Mouse (Mus musculus): Measurements from ENCODE around the gene Amdhd2. TPM values are rescaled to one million over a fixed set of nuclear protein-coding genes. Genes with fewer than 3 reads are reported as not detected.
A peak's percentile ranks its signal among the peaks of the same experiment; 100 is the strongest.

Amdhd2 gene
- polyA plus RNA-seq, 1 experiment from 2014 or later = 33.3 TPM

- Histone ChIP-seq H3K27ac (ENCODE audit: low read depth) (no peak overlapping the region), H3K9ac (no peak overlapping the region), H3K27me3 (ENCODE audit: insufficient read depth, low read length) (no peaks in the 10 kb centered on the region), H3K4me3 (ENCODE audit: low read depth, low read length) (no peak overlapping the region), H3K4me1 (ENCODE audit: insufficient read depth) (no peaks in the 10 kb centered on the region), H3K9me3 (ENCODE audit: low read depth, low read length) (no peaks in the 10 kb centered on the region), H3K4me2 (no peak overlapping the region), H3K36me3 (ENCODE audit: insufficient read depth) (no peaks in the 10 kb centered on the region)
- WGBS = 55% methylated on average over 2 of the region's 2 CpGs
- ATAC-seq (ENCODE audit: insufficient read depth) (no peak), DNase-seq (no peak)
- no peak for TF ChIP-seq CTCF (IDR thresholded peaks at IDR 0.05; ENCODE audit: low read depth)
These were observed 31.8 kb upstream of the Amdhd2 start for GRCm38 (mm10) chr17:24195349-24195748.

DNA sequence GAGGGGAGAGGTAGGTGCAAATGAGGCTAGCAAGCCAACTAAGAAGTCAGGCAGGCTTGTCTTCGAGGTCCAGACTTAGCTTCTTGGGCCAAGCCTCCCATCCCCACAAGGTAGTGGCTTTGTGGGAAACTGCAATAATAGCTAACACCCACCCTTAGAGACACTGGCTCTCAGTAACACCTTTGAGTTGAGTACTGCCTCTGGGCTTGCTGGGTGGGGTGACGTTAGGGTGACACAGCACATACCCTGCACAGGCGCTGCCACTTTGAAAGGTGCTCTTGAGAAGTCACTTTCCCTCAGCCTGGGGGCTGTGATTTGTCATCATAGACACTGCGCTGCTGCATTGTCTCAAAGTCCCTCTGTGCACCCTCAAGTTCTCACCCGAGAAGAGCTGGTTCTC, 30.2 kb upstream of the Amdhd2 start:
- H3K4me1 ChIP-seq (ENCODE audit: insufficient read depth) = no peaks in the 10 kb centered on the region
- H3K4me3 ChIP-seq (ENCODE audit: low read depth, low read length) = no peak overlapping the region
- H3K27me3 ChIP-seq (ENCODE audit: insufficient read depth, low read length) = no peaks in the 10 kb centered on the region
- ATAC-seq (ENCODE audit: insufficient read depth) (no peak), DNase-seq (no peak)
- no peaks in the 10 kb centered on the region for H3K9me3 ChIP-seq (ENCODE audit: low read depth, low read length)
- 83% methylated on average over 5 of the region's 5 CpGs for WGBS
- 0 out of 2 replicates have a peak, but pooled peaks cover 4% of the 10 kb centered on the region for H3K36me3 ChIP-seq (ENCODE audit: insufficient read depth)
- H3K4me2 ChIP-seq = no peak overlapping the region
- no peak overlapping the region for H3K9ac ChIP-seq
- no peak overlapping the region for H3K27ac ChIP-seq (ENCODE audit: low read depth)
- no peak for TF ChIP-seq CTCF (IDR thresholded peaks at IDR 0.05; ENCODE audit: low read depth)

- Histone ChIP-seq H3K9me3 (ENCODE audit: low read depth, low read length) (no peaks in the 10 kb centered on the region), H3K4me2 (no peak overlapping the region), H3K4me1 (ENCODE audit: insufficient read depth) (no peaks in the 10 kb centered on the region), H3K27ac (ENCODE audit: low read depth) (no peak overlapping the region), H3K4me3 (ENCODE audit: low read depth, low read length) (no peak overlapping the region), H3K36me3 (ENCODE audit: insufficient read depth) (0 out of 2 replicates have a peak, but pooled peaks cover 4% of the 10 kb centered on the region), H3K27me3 (ENCODE audit: insufficient read depth, low read length) (no peaks in the 10 kb centered on the region), H3K9ac (no peak overlapping the region)
- DNase-seq (no peak), ATAC-seq (ENCODE audit: insufficient read depth) (no peak)
- WGBS = 85% methylated on average over 8 of the region's 8 CpGs
- TF ChIP-seq CTCF (IDR thresholded peaks at IDR 0.05; ENCODE audit: low read depth) = no peak
These were observed 29.7 kb upstream of the Amdhd2 start for GRCm38 (mm10) chr17:24193268-24193667.

GRCm38 (mm10) chr17:24192848-24193247, 29.3 kb upstream of the Amdhd2 start:
- no peak for TF ChIP-seq CTCF (IDR thresholded peaks at IDR 0.05; ENCODE audit: low read depth)
- Histone ChIP-seq H3K9me3 (ENCODE audit: low read depth, low read length) (no peaks in the 10 kb centered on the region), H3K4me3 (ENCODE audit: low read depth, low read length) (no peak overlapping the region), H3K36me3 (ENCODE audit: insufficient read depth) (0 out of 2 replicates have a peak, but pooled peaks cover 4% of the 10 kb centered on the region), H3K9ac (no peak overlapping the region; the same call in 1 of the 2 replicates), H3K27me3 (ENCODE audit: insufficient read depth, low read length) (no peaks in the 10 kb centered on the region), H3K27ac (ENCODE audit: low read depth) (no peak overlapping the region), H3K4me1 (ENCODE audit: insufficient read depth) (no peaks in the 10 kb centered on the region), H3K4me2 (no peak overlapping the region)
- WGBS = 67% methylated on average over 8 of the region's 8 CpGs
- no peak for ATAC-seq (ENCODE audit: insufficient read depth)
- no peak for DNase-seq

- no peak for TF ChIP-seq CTCF (IDR thresholded peaks at IDR 0.05; ENCODE audit: low read depth)
- WGBS = 77% methylated on average over 4 of the region's 4 CpGs
- Histone ChIP-seq H3K4me3 (ENCODE audit: low read depth, low read length) (no peak overlapping the region), H3K27me3 (ENCODE audit: insufficient read depth, low read length) (no peaks in the 10 kb centered on the region), H3K4me1 (ENCODE audit: insufficient read depth) (no peaks in the 10 kb centered on the region), H3K9ac (no peak overlapping the region), H3K36me3 (ENCODE audit: insufficient read depth) (0 out of 2 replicates have a peak, but pooled peaks cover 4% of the 10 kb centered on the region), H3K9me3 (ENCODE audit: low read depth, low read length) (no peaks in the 10 kb centered on the region), H3K27ac (ENCODE audit: low read depth) (no peak overlapping the region), H3K4me2 (no peak overlapping the region)
- no peak for ATAC-seq (ENCODE audit: insufficient read depth)
- no peak for DNase-seq
These were observed 27.9 kb upstream of the Amdhd2 start for GRCm38 (mm10) chr17:24191481-24191880.

GRCm38 (mm10) chr17:24190934-24191333, 27.4 kb upstream of the Amdhd2 start:
- no peak overlapping the region for H3K9ac ChIP-seq
- H3K27me3 ChIP-seq (ENCODE audit: insufficient read depth, low read length) = no peaks in the 10 kb centered on the region
- H3K4me1 ChIP-seq (ENCODE audit: insufficient read depth) = no peaks in the 10 kb centered on the region
- H3K9me3 ChIP-seq (ENCODE audit: low read depth, low read length) = no peaks in the 10 kb centered on the region
- no peak for ATAC-seq (ENCODE audit: insufficient read depth)
- 0 out of 2 replicates have a peak, but pooled peaks cover 4% of the 10 kb centered on the region for H3K36me3 ChIP-seq (ENCODE audit: insufficient read depth)
- DNase-seq = no peak
- 85% methylated on average over 2 of the region's 2 CpGs for WGBS
- no peak overlapping the region for H3K27ac ChIP-seq (ENCODE audit: low read depth)
- H3K4me3 ChIP-seq (ENCODE audit: low read depth, low read length) = no peak overlapping the region
- TF ChIP-seq CTCF (IDR thresholded peaks at IDR 0.05; ENCODE audit: low read depth) = no peak
- H3K4me2 ChIP-seq = no peak overlapping the region

- H3K4me3 ChIP-seq (ENCODE audit: low read depth, low read length) = no peak overlapping the region
- 68% methylated on average over 3 of the region's 3 CpGs for WGBS
- DNase-seq (no peak), ATAC-seq (ENCODE audit: insufficient read depth) (no peak)
- H3K9me3 ChIP-seq (ENCODE audit: low read depth, low read length) = no peaks in the 10 kb centered on the region
- no peak for TF ChIP-seq CTCF (IDR thresholded peaks at IDR 0.05; ENCODE audit: low read depth)
- no peak overlapping the region for H3K27ac ChIP-seq (ENCODE audit: low read depth)
- no peaks in the 10 kb centered on the region for H3K27me3 ChIP-seq (ENCODE audit: insufficient read depth, low read length)
- no peak overlapping the region for H3K4me2 ChIP-seq
- H3K9ac ChIP-seq = no peak overlapping the region
- H3K36me3 ChIP-seq (ENCODE audit: insufficient read depth) = no peaks in the 10 kb centered on the region
- no peaks in the 10 kb centered on the region for H3K4me1 ChIP-seq (ENCODE audit: insufficient read depth)
These were observed 10.7 kb upstream of the Amdhd2 start for GRCm38 (mm10) chr17:24174259-24174658.

DNA sequence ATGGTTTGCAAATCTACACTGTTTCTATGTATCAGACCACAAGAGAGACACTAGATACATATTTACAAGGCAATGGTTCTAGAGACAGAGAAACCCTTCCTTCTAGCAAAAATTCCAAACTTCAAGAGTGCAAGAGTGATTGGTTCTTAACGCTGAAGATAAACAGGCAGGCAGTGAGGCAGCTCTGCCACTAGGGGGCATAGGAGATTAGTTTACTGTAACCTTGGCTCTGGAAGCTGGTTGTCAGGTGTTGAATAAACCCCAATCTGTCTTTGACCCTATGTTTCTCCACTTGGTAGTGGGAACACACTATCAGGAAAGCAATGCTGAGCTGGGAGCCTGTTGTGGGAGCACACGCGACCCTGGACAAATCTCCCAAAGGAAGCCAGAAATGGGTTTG, 9.9 kb upstream of the Amdhd2 start:
- ATAC-seq (ENCODE audit: insufficient read depth) (no peak), DNase-seq (peak; percentile 90)
- Histone ChIP-seq H3K4me3 (ENCODE audit: low read depth, low read length) (no peak overlapping the region), H3K9ac (no peak overlapping the region), H3K36me3 (ENCODE audit: insufficient read depth) (no peaks in the 10 kb centered on the region), H3K9me3 (ENCODE audit: low read depth, low read length) (no peaks in the 10 kb centered on the region), H3K27me3 (ENCODE audit: insufficient read depth, low read length) (no peaks in the 10 kb centered on the region), H3K4me1 (ENCODE audit: insufficient read depth) (no peaks in the 10 kb centered on the region), H3K4me2 (no peak overlapping the region), H3K27ac (ENCODE audit: low read depth) (no peak overlapping the region)
- 1% methylated on average over 3 of the region's 3 CpGs for WGBS
- TF ChIP-seq CTCF (IDR thresholded peaks at IDR 0.05; ENCODE audit: low read depth) = peak; percentile 96

Data from lung, embryonic 14.5 days (tissue).